In genomic region chr2:50096336-50096735, GRCm38 (mm10) we compare ENCODE assay signal across 24 mouse cellular contexts. TPM values are rescaled to one million over a fixed set of nuclear protein-coding genes. Genes with fewer than 3 reads are reported as not detected.
DNase-seq lines count a peak whose midpoint lies in the region; ATAC-seq lines count a peak whose summit lies in the region.
"Had no signal": no experiment of that assay in that cellular context is flagged by ENCODE, and none has a peak within 500 bp of the region (broad histone marks: within the 10 kb centered on the region; RNA-seq: fewer than 3 reads in every experiment).

No protein-coding gene starts in this region.

- no peak overlapping the region for H3K9ac ChIP-seq in midbrain, embryonic 13.5 days (replicated peaks)
- H3K9ac ChIP-seq in embryonic facial prominence, embryonic 14.5 days (ENCODE audit: low read depth, low read length), result no peak overlapping the region
- H3K9ac ChIP-seq in forebrain, embryonic 16.5 days (replicated peaks; ENCODE audit: low read depth, low read length), result no peak overlapping the region
- H3K9ac ChIP-seq: heart, embryonic 12.5 days; limb, embryonic 12.5 days; liver, embryonic 14.5 days; neural tube, embryonic 12.5 days; stomach, embryonic 15.5 days had no signal

- peak; percentile 61; the same call in 1 of the 2 replicates for ATAC-seq in midbrain, embryonic 13.5 days
- peak; percentile 26; the same call in 1 of the 2 replicates for ATAC-seq in embryonic facial prominence, embryonic 14.5 days (ENCODE audit: low read depth)
- ATAC-seq in forebrain, embryonic 16.5 days, result peak; percentile 32; the same call in 1 of the 2 replicates
- ATAC-seq: inflammation-experienced regulatory T-cells, adult 6 months; lung, postnatal 0 days; Patski had no signal

- H3K4me2 ChIP-seq in midbrain, embryonic 13.5 days (replicated peaks), result no peak overlapping the region
- H3K4me2 ChIP-seq in embryonic facial prominence, embryonic 14.5 days (ENCODE audit: low read depth, low read length), result no peak overlapping the region
- no peak overlapping the region for H3K4me2 ChIP-seq in forebrain, embryonic 16.5 days (ENCODE audit: low read length)
- H3K4me2 ChIP-seq: heart, embryonic 12.5 days; limb, embryonic 12.5 days; neural tube, embryonic 12.5 days; stomach, embryonic 15.5 days had no signal

- DNase-seq in heart, adult 11 months, result peak; percentile 48
- no peak for DNase-seq in heart, adult 9 months (ENCODE audit: low spot score in 2 of 2)
- no peak for DNase-seq in midbrain, embryonic 10.5 days (ENCODE audit: low spot score)
- DNase-seq in embryonic facial prominence, embryonic 14.5 days (ENCODE audit: low spot score), result peak; percentile 67
- DNase-seq in MN1 (ENCODE audit: low spot score), result no peak
- DNase-seq in liver, result no peak
- DNase-seq: adrenal gland, adult 8-10 months; cerebellum, adult 9-11 months; embryo, embryonic 11 days; gastrocnemius, adult 2 months; heart, postnatal 14 days; kidney, adult 9 months; thymus, adult 18-20 months had no signal

- WGBS in midbrain, embryonic 13.5 days, result 76% methylated on average over 3 of the region's 3 CpGs
- WGBS in midbrain, embryonic 10.5 days, result 94% methylated on average over 3 of the region's 3 CpGs
- WGBS in embryonic facial prominence, embryonic 14.5 days, result 57% methylated on average over 3 of the region's 3 CpGs
- WGBS in forebrain, embryonic 16.5 days, result 38% methylated on average over 3 of the region's 3 CpGs

- H3K4me3 ChIP-seq in midbrain, embryonic 13.5 days (replicated peaks), result no peak overlapping the region
- no peak overlapping the region for H3K4me3 ChIP-seq in midbrain, embryonic 10.5 days
- H3K4me3 ChIP-seq in embryonic facial prominence, embryonic 14.5 days (ENCODE audit: low read depth, low read length), result no peak overlapping the region
- no peak overlapping the region for H3K4me3 ChIP-seq in forebrain, embryonic 16.5 days (replicated peaks; ENCODE audit: low read length)
- H3K4me3 ChIP-seq: gastrocnemius, adult 2 months; heart, embryonic 12.5 days; left cerebral cortex, adult 2 months; limb, embryonic 12.5 days; neural tube, embryonic 12.5 days; stomach, embryonic 15.5 days had no signal

- H3K9me3 ChIP-seq in midbrain, embryonic 13.5 days, result no peaks in the 10 kb centered on the region
- no peaks in the 10 kb centered on the region for H3K9me3 ChIP-seq in midbrain, embryonic 10.5 days (replicated peaks)
- no peaks in the 10 kb centered on the region for H3K9me3 ChIP-seq in embryonic facial prominence, embryonic 14.5 days (ENCODE audit: control insufficient read depth, low read length)
- no peaks in the 10 kb centered on the region for H3K9me3 ChIP-seq in forebrain, embryonic 16.5 days (ENCODE audit: control insufficient read depth, low read length)
- H3K9me3 ChIP-seq: heart, embryonic 12.5 days; limb, embryonic 12.5 days; neural tube, embryonic 12.5 days; stomach, embryonic 15.5 days had no signal

- no peaks in the 10 kb centered on the region for H3K36me3 ChIP-seq in midbrain, embryonic 13.5 days
- H3K36me3 ChIP-seq in midbrain, embryonic 10.5 days, result no peaks in the 10 kb centered on the region
- H3K36me3 ChIP-seq in embryonic facial prominence, embryonic 14.5 days (ENCODE audit: control insufficient read depth, insufficient read depth, low read length), result no peaks in the 10 kb centered on the region
- H3K36me3 ChIP-seq in forebrain, embryonic 16.5 days (ENCODE audit: control insufficient read depth, insufficient read depth), result no peaks in the 10 kb centered on the region
- H3K36me3 ChIP-seq: heart, embryonic 12.5 days; limb, embryonic 12.5 days; neural tube, embryonic 12.5 days; stomach, embryonic 15.5 days had no signal

- H3K27ac ChIP-seq in midbrain, embryonic 13.5 days, result no peak overlapping the region
- no peak overlapping the region for H3K27ac ChIP-seq in midbrain, embryonic 10.5 days (replicated peaks)
- no peak overlapping the region for H3K27ac ChIP-seq in embryonic facial prominence, embryonic 14.5 days (replicated peaks; ENCODE audit: low read depth, low read length)
- no peak overlapping the region for H3K27ac ChIP-seq in forebrain, embryonic 16.5 days (ENCODE audit: low read length)
- H3K27ac ChIP-seq: gastrocnemius, adult 2 months; left cerebral cortex, adult 2 months; limb, embryonic 12.5 days; liver, embryonic 14.5 days; neural tube, embryonic 12.5 days; stomach, embryonic 15.5 days had no signal

- no peaks in the 10 kb centered on the region for H3K27me3 ChIP-seq in midbrain, embryonic 13.5 days
- H3K27me3 ChIP-seq in midbrain, embryonic 10.5 days (ENCODE audit: low read depth, poor library complexity, severe bottlenecking), result no peaks in the 10 kb centered on the region
- no peaks in the 10 kb centered on the region for H3K27me3 ChIP-seq in embryonic facial prominence, embryonic 14.5 days (replicated peaks; ENCODE audit: control insufficient read depth, insufficient read depth, low read length)
- H3K27me3 ChIP-seq in forebrain, embryonic 16.5 days (replicated peaks; ENCODE audit: control insufficient read depth, insufficient read depth, low read length), result no peaks in the 10 kb centered on the region
- H3K27me3 ChIP-seq: heart, embryonic 12.5 days; limb, embryonic 12.5 days; neural tube, embryonic 12.5 days; Patski; stomach, embryonic 15.5 days had no signal

- H3K4me1 ChIP-seq in midbrain, embryonic 13.5 days (replicated peaks), result peaks cover 27% of the 10 kb centered on the region
- H3K4me1 ChIP-seq in midbrain, embryonic 10.5 days, result peaks cover 28% of the 10 kb centered on the region
- H3K4me1 ChIP-seq in embryonic facial prominence, embryonic 14.5 days (ENCODE audit: control insufficient read depth, insufficient read depth, low read length), result 0 out of 2 replicates have a peak, but pooled peaks cover 6% of the 10 kb centered on the region
- H3K4me1 ChIP-seq in forebrain, embryonic 16.5 days (replicated peaks; ENCODE audit: control insufficient read depth, insufficient read depth, low read length), result peaks cover 17% of the 10 kb centered on the region

RNA-seq across cellular contexts. Expression of gene Lypd6, which starts 30.1 kb away (rescaled TPM):
- polyA plus RNA-seq in midbrain, embryonic 13.5 days (2015; fragmentation: Nextera tagmentation; extraction: Ambion mirVana), result 4.0 and 6.7 TPM in 2 replicates
- polyA plus RNA-seq in midbrain, embryonic 10.5 days (2016; fragmentation: Nextera tagmentation; extraction: Ambion mirVana), result 4.3 and 5.2 TPM in 2 replicates
- 8.8 and 11.9 TPM in 2 replicates for polyA plus RNA-seq in embryonic facial prominence, embryonic 14.5 days (2014; fragmentation: Nextera tagmentation; extraction: Ambion mirVana)
- 14.3 and 18.3 TPM in 2 replicates for polyA plus RNA-seq in forebrain, embryonic 16.5 days (2015; fragmentation: Nextera tagmentation; extraction: Ambion mirVana)
- polyA plus RNA-seq: inflammation-experienced regulatory T-cells, adult 6 months; Patski had no signal

Comparison
In these comparisons a context has a peak if more than half of its experiments do, and no peak if none do; other contexts are left out.
1. DNase-seq: peak in heart, adult 11 months (single experiment) and embryonic facial prominence, embryonic 14.5 days (single experiment); none in heart, adult 9 months (0 of 2), midbrain, embryonic 10.5 days (single experiment), MN1 (single experiment) and liver (single experiment).
2. Peak in every context shown above with its lines, with median percentiles within 50 percentile points of each other: ATAC-seq.